Mouse (Mus musculus): Measurements from ENCODE around the gene Pogz.
"Not testable (repeated sequence)": the region's sequence is repeated elsewhere in the genome, so short reads cannot be mapped to it uniquely, and the experiment has no call there.

Pogz gene

GRCm38 (mm10) chr3:94833358-94833757, 4.0 kb upstream of the Pogz start:
- DNase-seq = no peak

GRCm38 (mm10) chr3:94835396-94835795, 2.0 kb upstream of the Pogz start:
- DNase-seq = no peak

- DNase-seq = peak; percentile 92
These were observed 661 bp downstream of the Pogz start for GRCm38 (mm10) chr3:94837959-94838496.

- DNase-seq = no peak
These were observed 1.3 kb downstream of the Pogz start for GRCm38 (mm10) chr3:94838631-94839030.

- DNase-seq = peak; percentile 48
These were observed 1.7 kb downstream of the Pogz start for GRCm38 (mm10) chr3:94839101-94839500.

GRCm38 (mm10) chr3:94847382-94847781, 10.0 kb downstream of the Pogz start:
- DNase-seq = no peak

GRCm38 (mm10) chr3:94849338-94849737, 12.0 kb downstream of the Pogz start:
- peak; percentile 78 for DNase-seq

GRCm38 (mm10) chr3:94851731-94852130, 14.4 kb downstream of the Pogz start:
- no peak for DNase-seq

GRCm38 (mm10) chr3:94852215-94852614, 14.8 kb downstream of the Pogz start:
- no peak for DNase-seq

- no peak for DNase-seq
These were observed 22.1 kb downstream of the Pogz start for GRCm38 (mm10) chr3:94859471-94859870.

- no peak for DNase-seq
These were observed 31.6 kb downstream of the Pogz start for GRCm38 (mm10) chr3:94869011-94869410.

GRCm38 (mm10) chr3:94878618-94879017, 41.3 kb downstream of the Pogz start:
- DNase-seq = no peak

GRCm38 (mm10) chr3:94881840-94882239, 44.5 kb downstream of the Pogz start:
- DNase-seq = no peak

GRCm38 (mm10) chr3:94882579-94882978, 45.2 kb downstream of the Pogz start:
- DNase-seq = no peak

- peak; percentile 86 for DNase-seq
These were observed 49.2 kb downstream of the Pogz start, which contains the start of gene Psmb4 for GRCm38 (mm10) chr3:94886316-94887224. TSS of gene Psmb4 (minus strand) at chr3:94886961.

GRCm38 (mm10) chr3:94888595-94888994, 51.2 kb downstream of the Pogz start:
- DNase-seq = no peak

GRCm38 (mm10) chr3:94894076-94894475, 56.7 kb downstream of the Pogz start:
- DNase-seq = no peak

- DNase-seq = peak; percentile 57
These were observed 65.4 kb downstream of the Pogz start for GRCm38 (mm10) chr3:94902747-94903146.

GRCm38 (mm10) chr3:94904759-94905158, 67.4 kb downstream of the Pogz start:
- DNase-seq = not testable (repeated sequence)

GRCm38 (mm10) chr3:94906482-94906881, 69.1 kb downstream of the Pogz start:
- DNase-seq = no peak

GRCm38 (mm10) chr3:94911050-94911693, 73.8 kb downstream of the Pogz start:
- DNase-seq = no peak

- DNase-seq = no peak
These were observed 76.4 kb downstream of the Pogz start for GRCm38 (mm10) chr3:94913801-94914200.

- no peak for DNase-seq
These were observed 78.8 kb downstream of the Pogz start for GRCm38 (mm10) chr3:94915903-94916741.

Measured in cerebellum, adult 9-10 months (tissue).